Mouse (Mus musculus) testis, adult 2 months (tissue): ENCODE measurements around the gene Rsf1. TPM values are rescaled to one million over a fixed set of nuclear protein-coding genes. Genes with fewer than 3 reads are reported as not detected.

Experiments used
- H3K27ac ChIP-seq: fragments of 200-500 bp; 2 replicates; pipeline ENCODE4 v1.5.1; 2012; ENCODE audit warnings: low read depth, low read length; ENCODE audit not compliant: control insufficient read depth, insufficient read depth
- H3K27me3 ChIP-seq: fragments of 200-500 bp; 2 replicates; pipeline ENCODE4 v1.6.1; 2012; ENCODE audit warnings: mild to moderate bottlenecking, low read length, moderate library complexity; ENCODE audit not compliant: control insufficient read depth, insufficient read depth
- H3K36me3 ChIP-seq: fragments of 200-500 bp; 2 replicates; pipeline ENCODE4 v1.6.1; 2012; ENCODE audit warnings: mild to moderate bottlenecking, low read length; ENCODE audit not compliant: control insufficient read depth, insufficient read depth
- H3K4me1 ChIP-seq: fragments of 200-500 bp; 2 replicates; pipeline ENCODE4 v1.6.1; 2012; ENCODE audit warnings: low read length; ENCODE audit not compliant: control insufficient read depth, insufficient read depth
- H3K4me3 ChIP-seq: fragments of 200-500 bp; 2 replicates; pipeline ENCODE4 v1.5.1; 2012; ENCODE audit warnings: low read depth, mild to moderate bottlenecking, low read length, moderate library complexity, mixed read lengths; ENCODE audit not compliant: control insufficient read depth
- CTCF ChIP-seq: fragments of 200-500 bp; IDR thresholded peaks from 2 replicates; pipeline ENCODE4 v1.5.1; 2012; ENCODE audit warnings: low read depth, mild to moderate bottlenecking, inconsistent platforms, low read length, moderate library complexity; ENCODE audit not compliant: control insufficient read depth, insufficient read depth, insufficient replicate concordance
- POLR2A ChIP-seq: fragments of 200-500 bp; IDR thresholded peaks from 2 replicates; pipeline ENCODE4 v1.6.1; 2012; ENCODE audit warnings: low read depth, mild to moderate bottlenecking, inconsistent platforms, low read length, moderate library complexity; ENCODE audit not compliant: control insufficient read depth
- polyA plus RNA-seq: library from polyadenylated mRNA; depleted of rRNA; stranded (reverse); fragments of >200 nt; gene quantifications from 2 replicates; pipeline ENCODE4 v1.2.3, GENCODE M21; 2012

The Rsf1 gene
- polyA plus RNA-seq, 1 experiment, result 4.9 TPM

DNA sequence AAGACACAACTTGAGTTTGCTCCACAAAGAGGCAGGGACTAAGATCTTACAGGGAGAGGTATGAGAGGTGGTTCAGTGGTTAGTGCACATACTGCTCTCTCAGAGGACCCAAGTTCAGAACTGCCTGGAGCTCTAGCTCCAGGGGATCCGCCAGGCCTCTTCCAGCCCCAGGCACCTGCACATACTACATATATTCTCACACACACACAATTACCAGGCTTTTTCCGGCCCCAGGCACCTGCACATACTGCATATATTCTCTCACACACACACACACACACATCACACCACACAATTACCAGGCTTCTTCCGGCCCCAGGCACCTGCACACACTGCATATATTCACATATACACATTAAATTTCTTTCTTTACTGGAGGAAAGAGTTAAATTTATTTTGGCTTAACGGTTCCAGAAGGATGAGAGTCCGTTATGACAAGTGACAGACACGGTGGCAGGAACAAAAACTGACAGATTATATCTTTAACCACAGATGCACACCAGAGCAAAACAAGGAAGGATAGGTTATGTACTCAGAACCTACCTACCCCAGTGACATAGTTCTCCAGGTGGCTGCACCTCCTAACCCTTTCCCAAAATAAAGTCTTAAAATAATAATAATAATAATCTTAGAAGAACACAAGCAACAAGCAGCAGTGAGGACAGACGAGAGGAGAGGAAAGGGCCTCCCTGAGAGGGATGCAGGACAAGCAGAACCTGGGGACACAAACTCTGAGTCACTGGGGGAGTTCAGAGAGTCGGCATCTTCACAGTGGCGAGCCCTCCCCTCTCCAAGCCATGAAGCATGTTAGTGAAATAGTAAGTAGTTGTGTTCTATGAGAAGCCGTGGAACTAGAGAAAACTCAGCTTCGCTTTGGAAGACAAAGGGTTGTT is 144.2 kb downstream of the Rsf1 start:
- H3K36me3 ChIP-seq, result no peaks in the 10 kb centered on the region; the same call in none of the 2 replicates
- H3K27ac ChIP-seq, result no peak overlapping the region
- no peak overlapping the region for H3K4me3 ChIP-seq
- TF ChIP-seq POLR2A, result no peak
- no peak for TF ChIP-seq CTCF
- H3K4me1 ChIP-seq, result no peaks in the 10 kb centered on the region
- H3K27me3 ChIP-seq, result no peaks in the 10 kb centered on the region

DNA sequence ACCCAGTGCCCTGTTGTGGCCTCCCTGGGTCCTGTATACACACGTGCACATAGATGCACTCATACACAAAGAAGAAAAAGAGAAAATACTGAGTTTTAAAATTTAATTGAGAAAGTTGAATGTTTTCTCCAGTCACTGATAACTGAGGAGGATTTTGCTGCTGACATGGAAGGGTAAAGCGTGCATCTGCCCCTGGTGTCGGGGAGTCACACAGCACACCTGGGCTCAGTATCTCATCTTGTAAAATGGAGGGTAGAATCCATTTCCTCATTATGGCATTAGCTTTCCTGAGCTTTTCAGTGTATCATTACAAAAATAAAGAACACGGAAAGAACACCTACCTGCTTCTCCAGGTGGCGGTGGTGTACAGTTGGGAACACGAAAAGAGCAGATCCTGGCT is 145.7 kb downstream of the Rsf1 start:
- no peaks in the 10 kb centered on the region; the same call in 1 of the 2 replicates for H3K36me3 ChIP-seq
- H3K27ac ChIP-seq, result no peak overlapping the region
- TF ChIP-seq CTCF, result no peak
- no peak for TF ChIP-seq POLR2A
- H3K4me3 ChIP-seq, result no peak overlapping the region
- no peaks in the 10 kb centered on the region for H3K27me3 ChIP-seq
- no peaks in the 10 kb centered on the region for H3K4me1 ChIP-seq

DNA sequence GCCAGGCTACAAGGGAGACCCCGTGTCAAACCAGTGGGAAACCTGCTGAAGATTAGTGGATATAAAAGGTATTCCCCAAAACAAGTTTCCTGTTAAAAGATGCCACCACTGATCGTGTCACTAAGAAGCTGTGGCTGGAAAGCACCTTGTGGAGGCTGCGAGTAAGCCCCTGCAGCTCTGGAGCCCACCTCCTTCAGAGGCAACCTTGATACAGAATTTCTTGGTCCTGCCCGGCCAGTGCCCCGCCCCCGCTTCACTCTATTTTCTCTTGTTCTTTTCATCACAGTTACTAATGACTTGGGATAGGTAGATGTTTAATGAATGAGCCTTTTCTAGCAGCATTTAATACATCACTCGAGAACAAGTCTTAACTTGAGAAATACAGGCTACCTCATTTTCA is 146.4 kb downstream of the Rsf1 start:
- TF ChIP-seq POLR2A (no peak), CTCF (no peak)
- no peak overlapping the region for H3K27ac ChIP-seq
- no peak overlapping the region for H3K4me3 ChIP-seq
- H3K36me3 ChIP-seq, result no peaks in the 10 kb centered on the region; the same call in 1 of the 2 replicates
- 0 out of 2 replicates have a peak, but pooled peaks cover 2% of the 10 kb centered on the region for H3K4me1 ChIP-seq
- no peaks in the 10 kb centered on the region for H3K27me3 ChIP-seq

DNA sequence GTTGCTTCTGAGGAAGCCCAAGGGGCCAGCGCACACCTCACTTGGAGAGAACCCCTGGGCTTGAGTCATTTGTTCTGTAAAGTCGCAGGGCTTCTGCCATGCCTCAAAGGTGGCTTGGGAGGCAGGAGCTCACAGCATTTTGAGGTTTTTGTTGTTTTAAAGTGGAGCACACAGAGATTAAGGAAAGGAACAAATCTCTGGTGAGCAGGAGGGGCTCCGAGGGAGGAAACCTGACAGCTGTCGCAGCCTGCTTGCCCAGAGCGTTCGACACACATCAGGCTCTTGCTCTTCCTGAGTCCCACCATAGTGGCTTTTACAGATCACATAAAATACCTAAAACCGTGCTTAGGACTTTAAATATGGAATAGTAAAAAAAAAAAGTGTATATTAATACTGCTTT is 147.1 kb downstream of the Rsf1 start:
- Histone ChIP-seq H3K36me3 (no peaks in the 10 kb centered on the region; the same call in 1 of the 2 replicates), H3K27me3 (no peaks in the 10 kb centered on the region), H3K4me3 (no peak overlapping the region), H3K27ac (no peak overlapping the region), H3K4me1 (0 out of 2 replicates have a peak, but pooled peaks cover 2% of the 10 kb centered on the region)
- TF ChIP-seq CTCF (no peak), POLR2A (no peak)

DNA sequence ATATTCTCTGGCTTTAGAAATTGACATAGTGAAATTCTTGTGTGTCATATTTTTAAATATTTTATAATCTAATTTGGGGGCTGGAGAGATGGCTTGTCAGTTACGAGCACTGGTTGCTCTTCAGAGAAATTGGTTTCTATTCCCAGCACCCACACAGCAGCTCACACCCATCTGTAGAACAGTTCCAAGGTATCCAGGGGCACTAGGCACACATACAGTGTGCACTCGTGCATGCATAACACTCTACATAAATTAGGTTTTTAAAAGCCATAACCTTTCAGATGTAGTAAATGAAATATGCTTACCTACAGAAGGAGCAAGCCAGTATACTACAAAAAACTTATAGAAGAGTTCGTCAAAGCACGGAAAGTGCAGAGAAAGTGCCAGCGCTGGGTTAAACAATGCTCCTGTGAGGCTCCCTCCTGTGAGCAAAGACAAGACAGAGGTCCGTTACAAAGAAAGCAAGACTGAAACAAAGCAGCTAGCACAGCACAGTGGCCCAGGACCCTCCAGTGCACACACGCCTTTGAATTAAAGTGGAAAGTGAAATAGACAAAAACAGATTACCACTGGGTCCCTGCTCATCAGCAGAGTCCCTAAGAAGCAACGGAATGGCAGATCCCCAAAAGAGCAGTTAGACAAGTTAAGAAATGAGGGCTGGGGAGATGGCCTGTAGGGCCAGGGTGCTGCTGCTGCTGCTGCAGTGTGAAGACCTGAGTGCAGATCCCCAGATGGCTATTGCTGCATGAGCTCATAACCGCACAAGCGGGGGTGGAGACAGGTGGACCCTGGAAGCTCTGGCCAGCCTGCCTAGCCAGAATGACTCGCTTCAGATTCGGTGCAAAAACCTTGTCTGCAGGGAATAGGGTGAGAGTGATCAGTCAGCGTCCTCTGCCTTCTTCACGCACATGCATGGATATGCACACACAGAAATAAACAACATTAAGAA is 149.3 kb downstream of the Rsf1 start:
- Histone ChIP-seq H3K4me1 (0 out of 2 replicates have a peak, but pooled peaks cover 2% of the 10 kb centered on the region), H3K4me3 (no peak overlapping the region), H3K36me3 (no peaks in the 10 kb centered on the region; the same call in 1 of the 2 replicates), H3K27me3 (no peaks in the 10 kb centered on the region), H3K27ac (no peak overlapping the region)
- TF ChIP-seq POLR2A (no peak), CTCF (no peak)

DNA sequence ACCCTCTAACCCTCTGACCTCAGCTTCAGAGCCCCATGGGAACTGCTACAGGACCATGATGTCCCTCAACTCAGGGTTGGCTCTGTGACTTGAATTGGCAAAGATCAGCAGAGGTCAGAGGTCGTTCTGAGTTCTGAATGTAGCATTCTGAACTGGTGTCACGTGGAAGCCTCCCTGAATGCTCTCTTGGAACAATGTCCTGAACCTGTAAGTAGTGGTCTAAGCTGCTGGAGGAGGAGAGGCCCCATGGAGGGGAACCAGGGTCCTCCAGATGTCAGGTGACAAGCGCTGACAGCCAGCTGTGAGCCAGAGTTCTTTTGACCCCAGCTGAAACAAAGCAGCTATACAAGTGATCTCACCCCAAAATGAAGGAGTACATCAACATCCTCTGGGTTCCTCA is 150.7 kb downstream of the Rsf1 start:
- H3K4me3 ChIP-seq, result no peak overlapping the region
- H3K36me3 ChIP-seq, result no peaks in the 10 kb centered on the region; the same call in 1 of the 2 replicates
- H3K27me3 ChIP-seq, result no peaks in the 10 kb centered on the region
- no peak overlapping the region for H3K27ac ChIP-seq
- no peak for TF ChIP-seq POLR2A
- TF ChIP-seq CTCF, result no peak
- H3K4me1 ChIP-seq, result 0 out of 2 replicates have a peak, but pooled peaks cover 2% of the 10 kb centered on the region
